28 mouse cellular contexts compared by ENCODE assay signal in the genomic region with DNA sequence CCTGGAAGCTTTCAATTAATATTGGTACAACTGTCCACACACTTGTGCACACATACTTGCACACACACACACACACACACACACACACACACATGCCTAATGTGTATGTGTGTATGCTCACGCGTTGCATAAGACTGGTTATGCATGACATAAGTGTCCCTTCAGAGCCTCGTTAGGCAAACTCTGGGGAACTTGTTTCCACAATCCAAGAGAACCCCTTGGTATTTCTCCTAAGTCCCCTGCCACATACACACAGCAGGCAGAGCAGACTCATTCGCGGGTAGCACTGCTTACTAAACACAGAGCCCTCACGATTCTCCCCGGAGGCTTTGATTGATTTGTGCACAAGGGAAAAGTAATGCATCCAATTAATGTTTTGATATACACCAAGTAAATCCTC.
A peak's percentile ranks its signal among the peaks of the same experiment; 100 is the strongest.
DNase-seq lines count a peak whose midpoint lies in the region; ATAC-seq and TF ChIP-seq lines count a peak whose summit lies in the region.
"Had no signal": no experiment of that assay in that cellular context is flagged by ENCODE, and none has a peak within 500 bp of the region (broad histone marks: within the 10 kb centered on the region; RNA-seq: fewer than 3 reads in every experiment).

No protein-coding gene starts in this region.

- H3K4me3 ChIP-seq in midbrain, embryonic 14.5 days (replicated peaks; ENCODE audit: low read depth, low read length) = no peak overlapping the region
- H3K4me3 ChIP-seq in midbrain, postnatal 0 days (ENCODE audit: low read depth, low read length) = no peak overlapping the region
- no peak overlapping the region for H3K4me3 ChIP-seq in embryonic facial prominence, embryonic 14.5 days (ENCODE audit: low read depth, low read length)
- H3K4me3 ChIP-seq in neural tube, embryonic 14.5 days (ENCODE audit: low read depth, low read length) = no peak overlapping the region
- H3K4me3 ChIP-seq in liver, embryonic 11.5 days (ENCODE audit: low read depth, low read length) = no peak overlapping the region
- H3K4me3 ChIP-seq: embryonic facial prominence, embryonic 13.5 days; forebrain, embryonic 13.5 days; heart, adult 2 months; heart, embryonic 13.5 days; left cerebral cortex, adult 2 months; limb, embryonic 15.5 days; stomach, embryonic 15.5 days had no signal

- H3K9me3 ChIP-seq in midbrain, embryonic 14.5 days (ENCODE audit: control insufficient read depth, low read length) = no peaks in the 10 kb centered on the region
- H3K9me3 ChIP-seq in midbrain, postnatal 0 days (ENCODE audit: low read length) = no peaks in the 10 kb centered on the region
- no peaks in the 10 kb centered on the region for H3K9me3 ChIP-seq in embryonic facial prominence, embryonic 14.5 days (ENCODE audit: control insufficient read depth, low read length)
- no peaks in the 10 kb centered on the region for H3K9me3 ChIP-seq in neural tube, embryonic 14.5 days (ENCODE audit: control insufficient read depth, low read length)
- no peaks in the 10 kb centered on the region for H3K9me3 ChIP-seq in liver, embryonic 11.5 days (ENCODE audit: control insufficient read depth, low read length)
- H3K9me3 ChIP-seq: embryonic facial prominence, embryonic 13.5 days; forebrain, embryonic 13.5 days; G1E; heart, embryonic 13.5 days; limb, embryonic 15.5 days; stomach, embryonic 15.5 days had no signal

- TF ChIP-seq CTCF in midbrain, postnatal 0 days (IDR thresholded peaks at IDR 0.05) = no peak

- H3K4me2 ChIP-seq in midbrain, embryonic 14.5 days (ENCODE audit: low read length) = no peak overlapping the region
- H3K4me2 ChIP-seq in midbrain, postnatal 0 days (ENCODE audit: low read depth, low read length, poor library complexity, severe bottlenecking) = no peak overlapping the region
- no peak overlapping the region for H3K4me2 ChIP-seq in embryonic facial prominence, embryonic 14.5 days (ENCODE audit: low read depth, low read length)
- no peak overlapping the region for H3K4me2 ChIP-seq in neural tube, embryonic 14.5 days (ENCODE audit: low read depth, low read length)
- H3K4me2 ChIP-seq in liver, embryonic 11.5 days = no peak overlapping the region
- H3K4me2 ChIP-seq: forebrain, embryonic 13.5 days; heart, embryonic 13.5 days; limb, embryonic 15.5 days; stomach, embryonic 15.5 days had no signal

- 0 out of 2 replicates have a peak, but pooled peaks cover 2% of the 10 kb centered on the region for H3K4me1 ChIP-seq in midbrain, embryonic 14.5 days (ENCODE audit: control insufficient read depth, insufficient read depth, low read length)
- H3K4me1 ChIP-seq in midbrain, postnatal 0 days (ENCODE audit: insufficient read depth, low read length) = no peaks in the 10 kb centered on the region
- peaks cover 6% of the 10 kb centered on the region; the same call in 1 of the 2 replicates for H3K4me1 ChIP-seq in embryonic facial prominence, embryonic 14.5 days (ENCODE audit: control insufficient read depth, insufficient read depth, low read length)
- no peaks in the 10 kb centered on the region for H3K4me1 ChIP-seq in neural tube, embryonic 14.5 days (ENCODE audit: control insufficient read depth, insufficient read depth, low read length)
- no peaks in the 10 kb centered on the region for H3K4me1 ChIP-seq in liver, embryonic 11.5 days (replicated peaks; ENCODE audit: control insufficient read depth, insufficient read depth, low read length)
- H3K4me1 ChIP-seq: heart, embryonic 13.5 days; stomach, embryonic 15.5 days had no signal

- ATAC-seq in midbrain, embryonic 14.5 days (ENCODE audit: low FRiP score, low TSS enrichment) = no peak
- ATAC-seq in midbrain, postnatal 0 days (ENCODE audit: low FRiP score) = no peak
- peak; percentile 76; the same call in 1 of the 2 replicates for ATAC-seq in embryonic facial prominence, embryonic 14.5 days (ENCODE audit: low read depth)
- ATAC-seq in neural tube, embryonic 14.5 days (ENCODE audit: low read depth) = peak; percentile 21; the same call in 1 of the 2 replicates
- ATAC-seq in liver, embryonic 11.5 days (replicated peaks; ENCODE audit: low FRiP score) = no peak
- ATAC-seq: forebrain, embryonic 13.5 days; intestine, postnatal 0 days had no signal

- H3K27me3 ChIP-seq in midbrain, embryonic 14.5 days (ENCODE audit: control insufficient read depth, insufficient read depth, low read length) = no peaks in the 10 kb centered on the region
- no peaks in the 10 kb centered on the region for H3K27me3 ChIP-seq in midbrain, postnatal 0 days (ENCODE audit: insufficient read depth, low read length)
- no peaks in the 10 kb centered on the region for H3K27me3 ChIP-seq in embryonic facial prominence, embryonic 14.5 days (replicated peaks; ENCODE audit: control insufficient read depth, insufficient read depth, low read length)
- H3K27me3 ChIP-seq in neural tube, embryonic 14.5 days (ENCODE audit: control insufficient read depth, insufficient read depth, low read length) = no peaks in the 10 kb centered on the region
- no peaks in the 10 kb centered on the region for H3K27me3 ChIP-seq in liver, embryonic 11.5 days (replicated peaks; ENCODE audit: control insufficient read depth, insufficient read depth, low read length)
- H3K27me3 ChIP-seq: embryonic facial prominence, embryonic 13.5 days; forebrain, embryonic 13.5 days; heart, embryonic 13.5 days; limb, embryonic 15.5 days; stomach, embryonic 15.5 days had no signal

- WGBS in midbrain, embryonic 14.5 days = 56% methylated on average over 7 of the region's 7 CpGs
- WGBS in midbrain, postnatal 0 days = 55% methylated on average over 7 of the region's 7 CpGs
- 46% methylated on average over 7 of the region's 7 CpGs for WGBS in embryonic facial prominence, embryonic 14.5 days
- 58% methylated on average over 7 of the region's 7 CpGs for WGBS in neural tube, embryonic 14.5 days
- 83% methylated on average over 7 of the region's 7 CpGs for WGBS in liver, embryonic 11.5 days

- DNase-seq in heart, adult 11 months = peak; percentile 49
- no peak for DNase-seq in heart, adult 18-20 months
- peak; percentile 13 for DNase-seq in midbrain, embryonic 14.5 days
- no peak for DNase-seq in midbrain, postnatal 0 days (ENCODE audit: low spot score)
- DNase-seq in embryonic facial prominence, embryonic 14.5 days (ENCODE audit: low spot score) = peak; percentile 59
- DNase-seq in urinary bladder, postnatal 25 days (ENCODE audit: low spot score) = no peak
- no peak for DNase-seq in liver, embryonic 11.5 days (ENCODE audit: low spot score)
- DNase-seq: adrenal gland, adult 8-10 months; cerebellum, adult 8-10 months; cerebellum, postnatal 25 days; gastrocnemius, postnatal 25 days; heart, adult 2 months; heart, postnatal 10 days; kidney, adult 9 months; kidney, postnatal 10 days; layer of hippocampus, adult 9-11 months; lung, adult 2 months; lung, postnatal 14 days had no signal

- H3K36me3 ChIP-seq in midbrain, embryonic 14.5 days (ENCODE audit: control insufficient read depth, insufficient read depth, low read length) = no peaks in the 10 kb centered on the region
- no peaks in the 10 kb centered on the region for H3K36me3 ChIP-seq in midbrain, postnatal 0 days (ENCODE audit: insufficient read depth, low read length)
- H3K36me3 ChIP-seq in embryonic facial prominence, embryonic 14.5 days (ENCODE audit: control insufficient read depth, insufficient read depth, low read length) = no peaks in the 10 kb centered on the region
- H3K36me3 ChIP-seq in neural tube, embryonic 14.5 days (ENCODE audit: control insufficient read depth, insufficient read depth, low read length) = no peaks in the 10 kb centered on the region
- no peaks in the 10 kb centered on the region for H3K36me3 ChIP-seq in liver, embryonic 11.5 days (ENCODE audit: control insufficient read depth, insufficient read depth, low read length)
- H3K36me3 ChIP-seq: embryonic facial prominence, embryonic 13.5 days; G1E; heart, embryonic 13.5 days; limb, embryonic 15.5 days; stomach, embryonic 15.5 days had no signal

- H3K27ac ChIP-seq in midbrain, embryonic 14.5 days (replicated peaks; ENCODE audit: low read depth, low read length) = no peak overlapping the region
- no peak overlapping the region for H3K27ac ChIP-seq in midbrain, postnatal 0 days (ENCODE audit: low read depth, low read length)
- H3K27ac ChIP-seq in embryonic facial prominence, embryonic 14.5 days (replicated peaks; ENCODE audit: low read depth, low read length) = no peak overlapping the region
- no peak overlapping the region for H3K27ac ChIP-seq in neural tube, embryonic 14.5 days (ENCODE audit: low read depth, low read length)
- H3K27ac ChIP-seq in liver, embryonic 11.5 days (ENCODE audit: low read depth, low read length) = no peak overlapping the region
- H3K27ac ChIP-seq: forebrain, embryonic 13.5 days; heart, adult 2 months; heart, embryonic 13.5 days; left cerebral cortex, adult 2 months; liver, embryonic 14.5 days; stomach, embryonic 15.5 days had no signal

- H3K9ac ChIP-seq in midbrain, embryonic 14.5 days (replicated peaks; ENCODE audit: low read length) = no peak overlapping the region
- H3K9ac ChIP-seq in midbrain, postnatal 0 days (replicated peaks; ENCODE audit: low read length, poor library complexity, severe bottlenecking) = no peak overlapping the region
- H3K9ac ChIP-seq in embryonic facial prominence, embryonic 14.5 days (ENCODE audit: low read depth, low read length) = no peak overlapping the region
- no peak overlapping the region for H3K9ac ChIP-seq in neural tube, embryonic 14.5 days (replicated peaks; ENCODE audit: low read depth, low read length)
- H3K9ac ChIP-seq in liver, embryonic 11.5 days (ENCODE audit: low read depth, low read length) = no peak overlapping the region
- H3K9ac ChIP-seq: forebrain, embryonic 13.5 days; heart, embryonic 13.5 days; limb, embryonic 15.5 days; liver, embryonic 14.5 days; stomach, embryonic 15.5 days had no signal

Comparison
In these comparisons a context has a peak if more than half of its experiments do, and no peak if none do; other contexts are left out.
1. DNase-seq: peak in heart, adult 11 months (single experiment), midbrain, embryonic 14.5 days (single experiment) and embryonic facial prominence, embryonic 14.5 days (single experiment); none in heart, adult 18-20 months (0 of 2), midbrain, postnatal 0 days (single experiment), urinary bladder, postnatal 25 days (single experiment) and liver, embryonic 11.5 days (single experiment).
2. ATAC-seq: peak in embryonic facial prominence, embryonic 14.5 days (single experiment) and neural tube, embryonic 14.5 days (single experiment); none in midbrain, embryonic 14.5 days (single experiment), midbrain, postnatal 0 days (single experiment) and liver, embryonic 11.5 days (single experiment).